Mouse (Mus musculus) erythroblast, embryonic 14.5 days (primary cell): ENCODE results near the gene Cfap77.

Experiments used
- GATA1 ChIP-seq: IDR thresholded peaks from 2 replicates; pipeline ENCODE4 v1.6.1; 2012; ENCODE audit warnings: low read length, inconsistent platforms, mixed read lengths
- TAL1 ChIP-seq: IDR thresholded peaks from 3 replicates; pipeline ENCODE4 v1.6.1; 2012; ENCODE audit warnings: low read length, inconsistent platforms, mixed read lengths

DNA sequence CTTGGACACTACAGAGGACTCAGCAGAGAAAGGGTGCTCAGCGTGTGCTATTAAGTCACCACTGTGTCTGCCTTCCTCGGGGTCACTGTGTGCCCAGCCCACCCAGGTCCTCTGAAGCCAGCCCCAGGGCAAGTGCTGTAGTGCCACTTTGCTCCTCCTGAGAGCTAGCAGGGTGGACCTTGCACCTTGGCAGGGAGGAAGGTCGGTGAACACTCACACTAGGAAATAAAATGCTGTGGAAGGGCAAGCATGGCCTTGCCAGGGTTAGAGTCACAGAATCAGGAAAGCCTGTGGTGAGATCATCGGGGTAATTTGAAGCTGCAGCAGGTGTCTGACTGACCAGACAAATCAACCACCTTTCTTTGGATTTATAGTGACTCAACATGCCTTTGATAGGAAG, 149.3 kb downstream of the Cfap77 start:
- TF ChIP-seq TAL1: no peak
- no peak for TF ChIP-seq GATA1
